Mouse (Mus musculus) embryonic fibroblast, embryonic 13.5 days (primary cell): Measurements from ENCODE around the gene Prelid1. TPM values are rescaled to one million over a fixed set of nuclear protein-coding genes. Genes with fewer than 3 reads are reported as not detected.

Experiments
- H3K27ac ChIP-seq: 2 replicates; pipeline ENCODE4 v1.5.1; 2012; ENCODE audit warnings: low read length, control low read depth, inconsistent platforms; ENCODE audit not compliant: insufficient read depth
- H3K4me1 ChIP-seq: 2 replicates; pipeline ENCODE4 v1.6.1; 2011; ENCODE audit warnings: low read length; ENCODE audit not compliant: control insufficient read depth, insufficient read depth
- H3K4me3 ChIP-seq: 2 replicates; pipeline ENCODE4 v1.5.1; 2011; ENCODE audit warnings: mild to moderate bottlenecking, control low read depth, low read length; ENCODE audit not compliant: insufficient read depth
- CTCF ChIP-seq: IDR thresholded peaks from 2 replicates; pipeline ENCODE4 v1.5.1; 2011; ENCODE audit warnings: mild to moderate bottlenecking, control low read depth, low read length, moderate library complexity, borderline replicate concordance; ENCODE audit not compliant: insufficient read depth
- POLR2A ChIP-seq: IDR thresholded peaks from 2 replicates; pipeline ENCODE4 v1.6.1; 2011; ENCODE audit warnings: low read depth, mild to moderate bottlenecking, control low read depth, low read length, moderate library complexity
- polyA plus RNA-seq: library from polyadenylated mRNA; stranded (reverse); fragments of >200 nt; gene quantifications from 2 replicates; pipeline ENCODE4 v1.2.4, GENCODE M21; 2011; ENCODE audit warnings: low read depth; ENCODE audit not compliant: missing spikeins, insufficient read length

The Prelid1 gene
- polyA plus RNA-seq, 1 experiment = 267 TPM

GRCm38 (mm10) chr13:55321434-55322129 lies 1.3 kb downstream of the Prelid1 start, which contains the start of gene Rab24:
Rab24 (minus strand) TSS chr13:55321946.
- Histone ChIP-seq H3K4me1 (peaks cover 4% of the 10 kb centered on the region; the same call in 1 of the 2 replicates), H3K27ac (peak within 1 kb of the TSS; percentile 77), H3K4me3 (peak within 1 kb of the TSS; percentile 96)
- peak; percentile 83 for TF ChIP-seq POLR2A
- no peak for TF ChIP-seq CTCF

GRCm38 (mm10) chr13:55322130-55322825 lies 2.0 kb downstream of the Prelid1 start:
- peaks cover 8% of the 10 kb centered on the region; the same call in 1 of the 2 replicates for H3K4me1 ChIP-seq
- H3K4me3 ChIP-seq = peak overlapping the region; percentile 96
- H3K27ac ChIP-seq = peak overlapping the region; percentile 77
- TF ChIP-seq POLR2A (no peak), CTCF (no peak)

- H3K4me3 ChIP-seq = no peak overlapping the region
- no peak for TF ChIP-seq CTCF
- no peak for TF ChIP-seq POLR2A
- H3K4me1 ChIP-seq = peaks cover 12% of the 10 kb centered on the region; the same call in 1 of the 2 replicates
- no peak overlapping the region for H3K27ac ChIP-seq
These were observed 5.3 kb downstream of the Prelid1 start for GRCm38 (mm10) chr13:55325596-55325995.

GRCm38 (mm10) chr13:55327169-55327568 lies 6.9 kb downstream of the Prelid1 start:
- no peak for TF ChIP-seq POLR2A
- no peak for TF ChIP-seq CTCF
- no peak overlapping the region for H3K4me3 ChIP-seq
- H3K27ac ChIP-seq = no peak overlapping the region
- peaks cover 21% of the 10 kb centered on the region for H3K4me1 ChIP-seq

DNA sequence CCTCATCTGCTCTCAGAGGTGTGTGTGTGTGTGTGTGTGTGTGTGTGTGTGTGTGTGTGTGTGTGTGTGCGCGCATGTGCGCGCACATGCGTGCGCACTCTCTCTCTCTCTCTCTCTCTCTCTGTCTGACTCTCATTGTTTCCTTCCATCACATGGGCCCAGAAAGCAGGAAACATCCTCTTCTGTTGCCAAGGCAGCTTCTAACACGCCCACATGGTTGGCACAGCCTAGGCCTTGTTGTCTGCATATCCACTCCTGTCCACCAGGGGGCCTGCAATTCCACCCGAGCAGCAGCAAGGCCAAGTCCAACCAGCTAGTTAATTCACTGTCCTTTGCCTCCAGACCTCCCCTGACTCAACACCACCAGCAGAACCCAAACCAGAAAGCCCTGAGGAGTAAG lies 7.3 kb downstream of the Prelid1 start:
- Histone ChIP-seq H3K4me1 (peaks cover 22% of the 10 kb centered on the region), H3K27ac (no peak overlapping the region), H3K4me3 (no peak overlapping the region)
- peak; percentile 84 for TF ChIP-seq CTCF
- no peak for TF ChIP-seq POLR2A

DNA sequence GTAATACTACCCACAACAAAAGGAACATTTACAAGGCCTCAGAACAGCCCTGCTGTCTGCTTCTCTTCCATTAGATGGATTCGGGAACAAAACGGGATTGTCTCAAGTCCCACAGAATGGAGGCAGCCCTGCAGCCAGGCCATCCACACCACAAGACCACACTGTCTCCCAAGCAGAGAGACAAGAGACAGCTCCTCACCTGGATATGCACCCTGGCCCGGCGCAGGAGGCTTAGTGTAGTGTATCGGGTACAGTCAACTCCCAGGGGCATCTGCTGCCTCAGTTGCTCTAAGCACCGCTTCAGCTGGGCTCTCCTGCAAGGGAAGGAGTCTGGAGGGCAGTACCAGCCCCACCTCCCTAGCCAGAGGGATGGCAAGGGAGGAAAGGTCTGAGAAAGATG lies 7.9 kb downstream of the Prelid1 start:
- peaks cover 22% of the 10 kb centered on the region for H3K4me1 ChIP-seq
- H3K27ac ChIP-seq = no peak overlapping the region
- H3K4me3 ChIP-seq = no peak overlapping the region

DNA sequence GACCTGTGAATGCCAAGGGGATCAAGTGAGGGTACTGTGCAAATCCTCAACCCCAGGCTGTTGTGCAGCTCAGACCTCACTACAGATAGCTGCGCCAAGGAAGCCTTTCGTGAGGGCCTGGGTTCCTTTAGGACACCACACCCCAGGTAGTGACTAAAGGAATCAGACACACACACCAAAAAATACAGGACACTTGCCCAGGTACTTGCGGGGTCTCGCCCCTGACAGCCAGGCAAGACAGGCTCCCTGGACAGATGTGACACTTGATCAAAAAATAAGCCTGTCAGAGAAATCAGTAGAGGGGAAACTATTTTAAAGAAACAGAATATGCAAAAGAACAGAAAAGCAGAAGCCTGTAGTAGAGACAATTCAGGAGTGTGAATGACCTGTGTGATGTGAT lies 8.3 kb downstream of the Prelid1 start:
- H3K27ac ChIP-seq = no peak overlapping the region
- peak overlapping the region; percentile 80 for H3K4me3 ChIP-seq
- peaks cover 22% of the 10 kb centered on the region for H3K4me1 ChIP-seq
- TF ChIP-seq CTCF (no peak), POLR2A (no peak)

More for the DNA sequence above, 7.9 kb downstream of the Prelid1 start:
- TF ChIP-seq POLR2A (no peak), CTCF (no peak)

DNA sequence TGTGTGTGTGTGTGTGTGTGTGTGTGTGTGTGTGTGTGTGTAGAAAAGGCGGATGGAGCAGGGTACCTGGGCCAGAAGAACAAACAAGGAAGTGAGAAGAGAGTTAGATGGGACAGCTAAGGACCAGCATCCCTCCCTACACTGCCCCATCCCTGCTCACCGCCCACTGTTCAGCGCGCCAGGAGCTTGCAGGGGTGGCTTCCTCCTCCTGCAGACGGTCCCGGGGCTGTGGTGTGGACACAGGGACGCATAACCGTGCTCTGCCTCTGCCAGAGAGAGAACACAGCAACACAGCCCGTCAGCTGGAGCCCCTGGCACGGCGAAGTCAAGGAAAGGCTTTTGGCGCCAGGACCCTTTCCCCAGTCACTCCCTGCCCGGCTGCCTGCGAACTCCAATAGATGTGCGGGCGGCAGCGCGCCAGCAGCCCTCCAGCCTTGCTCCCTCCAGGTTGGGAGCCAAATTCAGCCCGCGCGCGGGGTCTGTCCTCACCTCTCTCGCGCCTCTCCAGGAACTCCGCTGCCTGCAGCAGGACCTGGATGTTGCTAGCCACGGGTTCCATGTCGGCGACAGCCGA lies 8.9 kb downstream of the Prelid1 start:
- Histone ChIP-seq H3K27ac (no peak overlapping the region), H3K4me1 (peaks cover 18% of the 10 kb centered on the region), H3K4me3 (peak overlapping the region; percentile 80)
- TF ChIP-seq CTCF = no peak
- no peak; the same call in 1 of the 2 replicates for TF ChIP-seq POLR2A

DNA sequence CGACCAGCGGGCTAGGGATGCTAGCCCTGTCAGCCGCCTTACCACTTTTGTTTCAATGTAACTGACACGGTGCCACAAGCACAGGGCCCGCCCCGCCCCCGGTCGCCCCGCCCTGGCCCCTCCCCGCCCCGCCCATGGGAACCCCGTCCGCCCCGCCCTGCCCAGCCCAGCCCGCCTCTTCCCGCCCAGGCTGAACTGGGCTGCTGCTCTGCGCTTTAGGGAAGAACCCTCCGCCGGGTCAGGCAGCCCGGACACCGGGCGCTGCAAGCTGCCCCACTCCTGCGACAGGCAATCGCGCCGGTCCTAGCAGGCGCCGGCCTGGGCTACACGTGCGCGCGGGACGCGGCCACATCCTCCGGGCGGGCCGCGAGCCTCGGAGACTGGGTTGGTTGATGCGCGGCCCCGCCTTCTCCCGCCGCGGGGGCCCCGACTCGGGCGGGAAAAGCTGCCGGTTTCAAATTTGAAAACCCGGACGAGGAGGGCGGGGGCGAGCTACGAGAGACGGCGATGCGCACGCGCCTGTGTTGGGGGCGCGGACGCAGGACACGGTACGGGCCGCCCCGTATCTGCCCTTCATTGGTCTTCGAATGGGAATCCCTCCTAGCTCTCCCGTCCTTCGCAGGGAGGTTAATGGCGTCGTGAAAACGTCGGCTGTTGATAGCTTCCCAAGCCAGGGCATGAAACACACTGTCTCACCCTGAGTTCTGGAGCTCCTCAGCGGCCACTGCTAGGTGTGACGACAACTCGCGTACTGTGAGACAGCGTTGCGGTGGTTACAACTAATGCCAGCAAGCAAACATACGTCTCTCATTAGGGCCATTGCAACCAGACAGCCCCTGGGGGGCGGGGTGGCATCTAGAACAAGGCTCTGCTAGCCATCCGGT lies 9.6 kb downstream of the Prelid1 start, which contains the start of gene Mxd3:
TSS of gene Mxd3 (minus strand) at position 141 of the 884 bp plus-strand sequence.
- H3K4me3 ChIP-seq = peak within 1 kb of the TSS; percentile 80
- H3K4me1 ChIP-seq = peaks cover 18% of the 10 kb centered on the region
- TF ChIP-seq CTCF = no peak
- peak; percentile 48 for TF ChIP-seq POLR2A
- H3K27ac ChIP-seq = peak within 1 kb of the TSS; percentile 68
